Mouse (Mus musculus): Measurements from ENCODE around the gene Lrrc14b. TPM values are rescaled to one million over a fixed set of nuclear protein-coding genes. Genes with fewer than 3 reads are reported as not detected.

Gene Lrrc14b
- total and polyA plus RNA-seq, 3 experiments: 0.17 TPM; not detected in 2

DNA sequence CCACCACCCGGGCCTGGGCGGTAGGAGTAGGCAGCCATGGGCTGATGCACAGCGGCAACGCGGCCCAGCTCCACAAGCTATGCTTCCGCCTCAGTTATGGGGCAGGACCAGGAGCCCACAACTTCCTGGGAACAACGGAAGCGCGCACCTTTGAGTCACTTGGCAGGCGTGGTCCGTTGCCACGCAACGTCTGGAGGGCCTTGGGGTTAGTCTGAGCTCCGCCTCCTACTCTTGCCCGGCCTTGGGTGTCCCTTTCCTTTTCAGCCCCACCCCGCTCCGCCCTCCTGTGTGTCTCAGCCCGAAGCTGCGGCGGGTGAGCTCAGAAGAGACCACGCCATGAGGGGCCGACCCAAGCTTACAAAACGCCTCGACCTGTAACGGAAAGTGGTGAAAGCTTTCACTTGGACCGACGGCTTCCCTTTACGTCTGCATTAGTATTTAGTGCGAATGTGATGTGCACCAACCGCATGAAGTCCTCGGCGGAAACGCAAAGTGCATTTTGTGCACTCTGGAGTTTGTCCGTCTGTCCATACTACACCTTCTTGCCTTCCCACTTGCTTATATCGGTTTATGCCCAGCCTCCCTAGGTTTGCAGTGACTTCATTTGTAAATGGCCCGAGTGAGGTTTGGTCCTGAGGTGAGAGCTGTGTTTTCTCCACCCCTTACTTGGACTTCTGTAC lies 46.5 kb downstream of the Lrrc14b start, which contains the start of gene Pdcd6:
Pdcd6 (minus strand) TSS at position 411 of the 680 bp plus-strand sequence.
- in situ Hi-C loops (cut with MboI; ENCODE audit: low pct_ligation_motif_present, low pct_unique_long_range_greater_than_20kb, low sequenced_read_pairs): no loop called here

DNA sequence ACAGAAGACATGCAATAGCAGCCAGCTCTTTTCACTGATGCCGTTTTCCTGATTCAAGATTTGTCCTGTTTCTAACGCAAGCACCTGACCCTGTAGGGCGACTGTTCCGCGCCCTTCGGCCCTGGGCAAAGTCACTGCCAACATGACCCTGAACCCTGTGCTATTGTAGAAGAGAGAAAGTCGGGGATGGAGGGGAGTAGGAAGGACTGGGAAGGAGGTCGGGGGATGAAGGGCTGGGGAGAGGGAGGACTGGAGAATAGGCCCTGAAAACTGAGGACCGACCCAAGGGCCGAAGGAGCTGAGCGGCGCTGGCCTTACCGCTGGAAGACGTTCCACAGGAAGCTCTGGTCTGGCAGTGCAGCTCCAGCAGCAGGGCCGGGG lies 47.0 kb downstream of the Lrrc14b start:
- H3K27ac ChIP-seq (ENCODE audit: insufficient read depth, low read depth): 0 out of 2 replicates have a peak overlapping the region, but pooled peaks have one; percentile 16
- peak; percentile 7 for DNase-seq (ENCODE audit: extremely low read depth)
- no peaks in the 10 kb centered on the region for H3K9me3 ChIP-seq (replicated peaks; ENCODE audit: low read length)
- H3K27me3 ChIP-seq (replicated peaks): no peaks in the 10 kb centered on the region
- H3K4me2 ChIP-seq (ENCODE audit: insufficient read depth, low read depth, poor library complexity, severe bottlenecking): peak overlapping the region; percentile 73
- H3K4me3 ChIP-seq (replicated peaks in 1 of 3; ENCODE audit: low read depth in 2 of 3, low read length in 2 of 3, poor library complexity in 1 of 3): peak overlapping the region; percentile 84 to 97 (median 90)
- H3K36me3 ChIP-seq (replicated peaks in 1 of 2; ENCODE audit: control insufficient read depth in 1 of 2, insufficient read depth in 1 of 2, low read length in 1 of 2): peaks cover 18 to 50% of the 10 kb centered on the region in 2 experiments
- no peak for TF ChIP-seq RAD21 (IDR thresholded peaks at IDR 0.05; ENCODE audit: low read depth, low read length)
- TF ChIP-seq CHD1 (IDR thresholded peaks at IDR 0.05; ENCODE audit: low read depth, low read length): no peak
- TF ChIP-seq BHLHE40 (IDR thresholded peaks at IDR 0.05; ENCODE audit: low read depth, low read length): no peak
- H3K79me2 ChIP-seq (replicated peaks; ENCODE audit: control insufficient read depth, extremely low read depth, insufficient read depth, poor library complexity, severe bottlenecking): peaks cover 25% of the 10 kb centered on the region
- peaks cover 0 to 25% of the 10 kb centered on the region in 2 experiments; a peak in 2 of 4 replicates for H3K4me1 ChIP-seq (ENCODE audit: control insufficient read depth in 1 of 2, insufficient read depth in 2 of 2)
- dilution Hi-C loops (cut with MboI; ENCODE audit: extremely low pct_ligation_motif_present, extremely low pct_unique_long_range_greater_than_20kb, low sequenced_read_pairs): no loop called here
- H3K9ac ChIP-seq (ENCODE audit: insufficient read depth, low read depth): peak overlapping the region; percentile 73
- in situ Hi-C loops (cut with MboI; ENCODE audit: low pct_ligation_motif_present, low pct_unique_long_range_greater_than_20kb, low sequenced_read_pairs): no loop called here

More for the DNA sequence above, 46.5 kb downstream of the Lrrc14b start, which contains the start of gene Pdcd6:
- peak; percentile 75; the same call in 1 of the 2 replicates for TF ChIP-seq MXI1 (IDR thresholded peaks at IDR 0.05; ENCODE audit: low read depth, low read length)
- peak; percentile 93 for TF ChIP-seq ELF1 (IDR thresholded peaks at IDR 0.05; ENCODE audit: low read depth, low read length)
- peak; percentile 85 for TF ChIP-seq SIN3A (IDR thresholded peaks at IDR 0.05; ENCODE audit: low read length)
- TF ChIP-seq HCFC1 (IDR thresholded peaks at IDR 0.05; ENCODE audit: low read depth, low read length): peak; percentile 77
- TF ChIP-seq POLR2A (IDR thresholded peaks at IDR 0.05; ENCODE audit: low read depth, low read length): peak; percentile 87
- TF ChIP-seq JUN (IDR thresholded peaks at IDR 0.05; ENCODE audit: insufficient read depth, low read depth, low read length): no peak
- peak; percentile 44; the same call in 1 of the 2 replicates for TF ChIP-seq KAT2A (IDR thresholded peaks at IDR 0.05; ENCODE audit: insufficient replicate concordance, low read length)
- TF ChIP-seq CTCF (conservative IDR thresholded peaks at IDR 0.05 in 1 of 2, IDR thresholded peaks at IDR 0.05 in 1 of 2; ENCODE audit: low read depth in 2 of 2, low read length in 2 of 2): no peak
- TF ChIP-seq ZMIZ1 (IDR thresholded peaks at IDR 0.05; ENCODE audit: low read depth, low read length): no peak; the same call in 1 of the 2 replicates
- peak; percentile 63; the same call in 1 of the 2 replicates for TF ChIP-seq MYC (IDR thresholded peaks at IDR 0.05; ENCODE audit: low read depth, low read length)
- TF ChIP-seq MAFK (IDR thresholded peaks at IDR 0.05; ENCODE audit: insufficient replicate concordance, low read length): no peak
- 0 out of 2 replicates have a peak, but pooled peaks have one; percentile 6 for TF ChIP-seq NRF1 (IDR thresholded peaks at IDR 0.05; ENCODE audit: low read depth, low read length)
- TF ChIP-seq POLR2AphosphoS2 (IDR thresholded peaks at IDR 0.05; ENCODE audit: low read depth, low read length): peak; percentile 83
- no peak for TF ChIP-seq IRF4 (IDR thresholded peaks at IDR 0.05; ENCODE audit: low read depth, low read length)
- TF ChIP-seq TBP (conservative IDR thresholded peaks at IDR 0.05; ENCODE audit: low read depth, low read length): peak; percentile 66
- peak; percentile 74 for TF ChIP-seq NELFE (IDR thresholded peaks at IDR 0.05; ENCODE audit: low read depth, low read length)
- peak; percentile 53; the same call in 1 of the 2 replicates for TF ChIP-seq MAX (IDR thresholded peaks at IDR 0.05; ENCODE audit: low read length)
- peak; percentile 36 for TF ChIP-seq TCF12 (IDR thresholded peaks at IDR 0.05; ENCODE audit: low read depth, low read length)
- Histone ChIP-seq H3K36me3 (replicated peaks in 1 of 2; ENCODE audit: control insufficient read depth in 1 of 2, insufficient read depth in 1 of 2, low read length in 1 of 2) (peaks cover 23 to 52% of the 10 kb centered on the region in 2 experiments), H3K9ac (ENCODE audit: insufficient read depth, low read depth) (peak within 1 kb of the TSS; percentile 73), H3K4me1 (ENCODE audit: control insufficient read depth in 1 of 2, insufficient read depth in 2 of 2) (peaks cover 0 to 25% of the 10 kb centered on the region in 2 experiments; a peak in 2 of 4 replicates), H3K4me3 (replicated peaks in 1 of 3; ENCODE audit: low read depth in 2 of 3, low read length in 2 of 3, poor library complexity in 1 of 3) (peak within 1 kb of the TSS; percentile 84 to 97 (median 90)), H3K9me3 (replicated peaks; ENCODE audit: low read length) (no peaks in the 10 kb centered on the region), H3K4me2 (ENCODE audit: insufficient read depth, low read depth, poor library complexity, severe bottlenecking) (peak within 1 kb of the TSS; percentile 73), H3K27me3 (replicated peaks) (no peaks in the 10 kb centered on the region), H3K79me2 (replicated peaks; ENCODE audit: control insufficient read depth, extremely low read depth, insufficient read depth, poor library complexity, severe bottlenecking) (peaks cover 23% of the 10 kb centered on the region), H3K27ac (ENCODE audit: insufficient read depth, low read depth) (peak within 1 kb of the TSS; percentile 40; the same call in 1 of the 2 replicates)
- dilution Hi-C loops (cut with MboI; ENCODE audit: extremely low pct_ligation_motif_present, extremely low pct_unique_long_range_greater_than_20kb, low sequenced_read_pairs): no loop called here
- peak; percentile 99 for DNase-seq (ENCODE audit: extremely low read depth)

Measured in CH12.LX (cell line).